Mouse (Mus musculus): Measurements from ENCODE around the gene Igf2r. TPM values are rescaled to one million over a fixed set of nuclear protein-coding genes. Genes with fewer than 3 reads are reported as not detected.

The Igf2r gene
- polyA plus RNA-seq, 1 experiment from 2014 or later: 38.6 TPM

DNA sequence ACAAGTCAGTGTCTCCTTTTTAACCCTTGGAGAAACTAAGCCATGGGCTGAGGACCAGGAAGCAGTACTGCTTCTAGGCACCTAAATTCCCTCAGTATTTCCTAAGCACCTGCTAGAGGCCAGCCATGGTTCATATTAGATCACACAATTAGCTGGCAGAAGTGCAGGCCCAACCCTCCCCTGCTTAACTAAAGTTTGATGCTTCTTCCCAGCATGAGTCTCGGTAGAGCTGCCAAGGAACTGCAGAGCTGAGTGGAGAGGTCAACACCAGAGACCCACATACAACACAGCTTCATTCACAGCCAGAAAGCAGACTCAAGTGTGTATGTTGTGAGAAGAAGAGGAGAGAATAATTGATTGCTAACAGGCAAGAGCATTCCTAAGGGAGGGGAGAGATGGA lies 40.9 kb downstream of the Igf2r start:
- no peak overlapping the region for H3K4me3 ChIP-seq (replicated peaks; ENCODE audit: low read length)
- 37% methylated on average over 1 of the region's 1 CpGs for WGBS
- no peak overlapping the region for H3K4me2 ChIP-seq (ENCODE audit: low read depth, low read length)
- H3K27me3 ChIP-seq (ENCODE audit: control insufficient read depth, insufficient read depth, low read length): no peaks in the 10 kb centered on the region
- H3K9me3 ChIP-seq (replicated peaks; ENCODE audit: control insufficient read depth, low read length): no peaks in the 10 kb centered on the region
- no peak for ATAC-seq (ENCODE audit: insufficient read depth, low FRiP score)
- H3K4me1 ChIP-seq (ENCODE audit: control insufficient read depth, insufficient read depth, low read length): peaks cover 39% of the 10 kb centered on the region
- no peak overlapping the region for H3K9ac ChIP-seq (ENCODE audit: low read length)
- H3K27ac ChIP-seq (ENCODE audit: low read length): no peak overlapping the region
- H3K36me3 ChIP-seq (ENCODE audit: control insufficient read depth, insufficient read depth, low read length): no peaks in the 10 kb centered on the region

DNA sequence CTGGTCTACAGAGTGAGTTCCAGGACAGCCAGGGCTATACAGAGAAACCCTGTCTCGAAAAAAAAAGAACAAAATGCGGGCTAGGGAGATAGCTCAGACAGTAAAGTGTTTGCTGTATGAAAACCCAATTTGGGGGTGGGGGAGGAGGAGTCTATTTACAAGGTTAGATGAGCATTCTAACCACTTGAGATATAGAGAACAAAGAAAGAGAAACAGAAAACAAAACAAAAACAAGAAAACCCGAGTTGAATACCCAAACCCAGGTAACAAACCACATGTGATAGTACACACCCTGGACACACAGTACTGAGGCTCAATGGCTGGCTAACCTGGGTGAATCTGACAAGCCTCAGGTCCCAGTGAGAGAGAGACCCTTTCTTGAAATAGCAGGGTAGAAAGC lies 41.7 kb downstream of the Igf2r start:
- 79% methylated on average over 3 of the region's 3 CpGs for WGBS
- ATAC-seq (ENCODE audit: insufficient read depth, low FRiP score): no peak

DNA sequence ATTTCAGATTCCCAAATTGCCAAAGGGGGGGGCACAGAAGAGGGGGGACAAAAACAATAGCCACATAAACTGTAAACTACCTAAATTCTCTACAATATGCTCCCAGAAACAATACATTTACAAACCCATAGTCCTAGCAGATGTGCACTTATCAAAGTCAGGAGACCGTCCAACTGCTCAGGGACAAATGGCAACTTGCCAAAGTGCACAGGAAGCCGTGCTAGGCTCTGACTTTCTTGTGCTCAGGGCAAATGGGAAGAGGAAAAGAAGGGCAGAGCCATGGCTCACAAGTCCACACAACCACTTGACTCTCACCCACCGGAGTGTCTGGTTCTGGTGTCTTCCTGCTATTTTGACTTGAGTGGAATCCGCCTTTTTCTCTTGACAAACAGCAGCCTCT lies 43.6 kb downstream of the Igf2r start:
- Histone ChIP-seq H3K27me3 (ENCODE audit: control insufficient read depth, insufficient read depth, low read length) (no peaks in the 10 kb centered on the region), H3K9me3 (replicated peaks; ENCODE audit: control insufficient read depth, low read length) (no peaks in the 10 kb centered on the region), H3K27ac (ENCODE audit: low read length) (peak overlapping the region; percentile 92), H3K4me1 (ENCODE audit: control insufficient read depth, insufficient read depth, low read length) (peaks cover 47% of the 10 kb centered on the region), H3K4me3 (replicated peaks; ENCODE audit: low read length) (no peak overlapping the region), H3K4me2 (ENCODE audit: low read depth, low read length) (no peak overlapping the region), H3K36me3 (ENCODE audit: control insufficient read depth, insufficient read depth, low read length) (no peaks in the 10 kb centered on the region), H3K9ac (ENCODE audit: low read length) (no peak overlapping the region)
- 20% methylated on average over 4 of the region's 4 CpGs for WGBS
- no peak for ATAC-seq (ENCODE audit: insufficient read depth, low FRiP score)

More for the DNA sequence above, 41.7 kb downstream of the Igf2r start:
- Histone ChIP-seq H3K4me3 (replicated peaks; ENCODE audit: low read length) (no peak overlapping the region), H3K36me3 (ENCODE audit: control insufficient read depth, insufficient read depth, low read length) (no peaks in the 10 kb centered on the region), H3K4me1 (ENCODE audit: control insufficient read depth, insufficient read depth, low read length) (peaks cover 40% of the 10 kb centered on the region), H3K9ac (ENCODE audit: low read length) (no peak overlapping the region), H3K27me3 (ENCODE audit: control insufficient read depth, insufficient read depth, low read length) (no peaks in the 10 kb centered on the region), H3K9me3 (replicated peaks; ENCODE audit: control insufficient read depth, low read length) (no peaks in the 10 kb centered on the region), H3K27ac (ENCODE audit: low read length) (no peak overlapping the region), H3K4me2 (ENCODE audit: low read depth, low read length) (no peak overlapping the region)

DNA sequence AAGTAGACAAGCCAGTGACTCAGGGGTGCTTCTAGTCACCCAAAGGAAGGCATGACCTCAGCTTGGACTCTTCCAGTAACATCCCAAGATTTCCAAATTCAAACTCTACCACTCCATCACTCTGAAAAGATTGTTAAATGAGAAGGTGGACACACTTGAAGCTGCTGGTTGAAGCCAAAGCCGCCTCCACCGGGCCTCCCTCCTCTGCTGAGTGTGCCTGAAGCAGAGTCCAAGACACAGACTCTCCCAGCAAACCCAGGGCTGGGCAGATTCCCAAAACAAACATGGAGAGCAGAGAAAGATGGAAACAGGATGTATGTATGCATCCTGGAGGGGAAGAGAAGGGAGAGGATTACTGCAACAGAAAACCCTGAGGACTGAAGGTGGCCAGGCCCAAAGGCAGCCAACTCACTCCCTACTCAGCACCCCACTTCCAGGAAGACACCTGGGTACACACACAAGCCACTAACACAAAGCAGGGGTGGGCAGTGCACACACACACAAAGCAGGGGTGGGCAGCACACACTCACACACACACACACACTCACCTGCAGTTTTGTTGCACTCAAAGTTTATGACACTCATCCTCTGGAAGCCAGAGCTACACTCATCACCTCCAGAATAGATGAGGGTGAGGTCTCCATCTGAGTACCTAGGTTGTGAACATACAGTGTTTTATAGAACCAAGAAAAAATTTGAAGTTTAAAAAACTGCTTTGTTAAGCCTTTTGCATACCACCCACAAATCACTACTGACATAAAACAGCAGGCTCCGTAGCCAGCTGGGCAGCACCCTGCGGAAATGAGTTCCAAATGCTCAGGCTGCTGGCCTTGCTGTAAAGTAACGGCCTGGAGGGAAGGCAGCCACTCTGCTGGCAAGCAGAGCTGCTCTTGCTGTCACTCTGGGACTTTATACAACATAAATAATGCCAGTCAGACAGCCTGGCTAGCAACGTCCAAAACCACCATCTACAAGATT lies 44.4 kb downstream of the Igf2r start:
- no peak overlapping the region for H3K4me3 ChIP-seq (replicated peaks; ENCODE audit: low read length)
- WGBS: 27% methylated on average over 6 of the region's 6 CpGs
- H3K27ac ChIP-seq (ENCODE audit: low read length): peak overlapping the region; percentile 92
- ATAC-seq (ENCODE audit: insufficient read depth, low FRiP score): peak; percentile 66
- H3K27me3 ChIP-seq (ENCODE audit: control insufficient read depth, insufficient read depth, low read length): no peaks in the 10 kb centered on the region
- 0 out of 2 replicates have a peak overlapping the region, but pooled peaks have one; percentile 2 for H3K9ac ChIP-seq (ENCODE audit: low read length)
- peak overlapping the region; percentile 15; the same call in 1 of the 2 replicates for H3K4me2 ChIP-seq (ENCODE audit: low read depth, low read length)
- no peaks in the 10 kb centered on the region for H3K36me3 ChIP-seq (ENCODE audit: control insufficient read depth, insufficient read depth, low read length)
- H3K9me3 ChIP-seq (replicated peaks; ENCODE audit: control insufficient read depth, low read length): no peaks in the 10 kb centered on the region
- H3K4me1 ChIP-seq (ENCODE audit: control insufficient read depth, insufficient read depth, low read length): peaks cover 47% of the 10 kb centered on the region

DNA sequence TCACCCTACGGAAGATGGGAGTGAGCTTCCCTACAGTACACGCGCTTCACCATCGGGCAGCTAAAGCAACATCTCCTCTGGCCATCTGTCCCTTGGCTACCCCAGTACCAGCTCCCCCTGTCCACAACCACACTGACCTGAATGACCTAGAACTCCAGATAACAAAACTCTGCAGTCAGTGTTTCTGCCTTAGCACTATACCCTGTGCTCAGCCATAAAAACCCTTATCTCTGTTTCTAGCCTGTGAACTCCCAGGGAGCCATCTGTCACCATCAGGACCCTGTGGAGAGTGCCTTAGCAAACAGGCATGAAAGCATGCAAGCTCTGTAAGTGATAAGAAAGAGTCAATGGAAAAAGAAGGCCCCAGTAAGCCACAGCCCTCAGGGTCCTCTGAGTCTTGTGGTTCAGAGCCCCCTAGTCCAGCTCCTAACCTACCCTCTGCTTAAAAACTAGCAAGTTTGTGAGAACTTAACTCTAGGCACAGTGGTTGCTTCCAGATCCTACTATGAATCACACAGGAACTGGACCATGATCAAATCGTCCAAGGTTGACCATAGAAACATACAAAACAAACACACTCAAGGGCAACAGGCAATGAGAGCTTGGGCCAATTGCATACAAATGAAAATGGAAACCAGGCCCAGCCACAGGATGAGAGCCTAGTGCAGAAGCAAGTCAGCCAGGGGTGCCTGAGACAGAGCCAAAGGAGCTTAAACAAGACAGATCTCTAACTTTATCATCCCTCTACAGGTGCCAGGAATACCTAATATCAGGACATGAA lies 45.3 kb downstream of the Igf2r start:
- Histone ChIP-seq H3K27ac (ENCODE audit: low read length) (peak overlapping the region; percentile 92), H3K9me3 (replicated peaks; ENCODE audit: control insufficient read depth, low read length) (no peaks in the 10 kb centered on the region), H3K4me2 (ENCODE audit: low read depth, low read length) (peak overlapping the region; percentile 15; the same call in 1 of the 2 replicates), H3K27me3 (ENCODE audit: control insufficient read depth, insufficient read depth, low read length) (no peaks in the 10 kb centered on the region), H3K36me3 (ENCODE audit: control insufficient read depth, insufficient read depth, low read length) (no peaks in the 10 kb centered on the region), H3K9ac (ENCODE audit: low read length) (0 out of 2 replicates have a peak overlapping the region, but pooled peaks have one; percentile 2), H3K4me1 (ENCODE audit: control insufficient read depth, insufficient read depth, low read length) (peaks cover 47% of the 10 kb centered on the region), H3K4me3 (replicated peaks; ENCODE audit: low read length) (no peak overlapping the region)
- peak; percentile 39 for ATAC-seq (ENCODE audit: insufficient read depth, low FRiP score)
- WGBS: 61% methylated on average over 5 of the region's 5 CpGs

DNA sequence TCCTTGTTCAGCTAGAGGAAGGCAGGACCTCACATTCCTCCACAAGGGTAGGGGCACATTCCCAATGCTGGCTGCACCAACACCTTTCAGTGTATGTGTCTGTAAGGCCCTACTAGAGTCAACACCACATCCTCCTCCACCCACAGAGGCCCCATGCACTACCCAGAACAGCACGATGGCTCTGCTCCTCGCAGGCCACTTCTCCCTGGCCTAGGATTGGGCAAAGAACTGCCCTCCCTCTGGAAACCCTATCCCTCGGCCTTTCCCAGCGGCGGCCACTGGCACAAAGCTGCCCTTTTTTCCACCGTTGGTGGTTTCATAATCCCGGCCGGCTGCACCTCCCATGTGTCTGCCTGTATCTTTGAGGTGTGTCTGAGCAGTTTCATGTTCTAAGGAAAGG lies 46.8 kb downstream of the Igf2r start:
- no peaks in the 10 kb centered on the region for H3K9me3 ChIP-seq (replicated peaks; ENCODE audit: control insufficient read depth, low read length)
- H3K4me2 ChIP-seq (ENCODE audit: low read depth, low read length): no peak overlapping the region
- no peak overlapping the region for H3K9ac ChIP-seq (ENCODE audit: low read length)
- no peak overlapping the region for H3K4me3 ChIP-seq (replicated peaks; ENCODE audit: low read length)
- H3K27me3 ChIP-seq (ENCODE audit: control insufficient read depth, insufficient read depth, low read length): no peaks in the 10 kb centered on the region
- 44% methylated on average over 8 of the region's 8 CpGs for WGBS
- H3K4me1 ChIP-seq (ENCODE audit: control insufficient read depth, insufficient read depth, low read length): peaks cover 46% of the 10 kb centered on the region
- ATAC-seq (ENCODE audit: insufficient read depth, low FRiP score): peak; percentile 34; the same call in 1 of the 2 replicates
- no peaks in the 10 kb centered on the region for H3K36me3 ChIP-seq (ENCODE audit: control insufficient read depth, insufficient read depth, low read length)
- H3K27ac ChIP-seq (ENCODE audit: low read length): peak overlapping the region; percentile 62

DNA sequence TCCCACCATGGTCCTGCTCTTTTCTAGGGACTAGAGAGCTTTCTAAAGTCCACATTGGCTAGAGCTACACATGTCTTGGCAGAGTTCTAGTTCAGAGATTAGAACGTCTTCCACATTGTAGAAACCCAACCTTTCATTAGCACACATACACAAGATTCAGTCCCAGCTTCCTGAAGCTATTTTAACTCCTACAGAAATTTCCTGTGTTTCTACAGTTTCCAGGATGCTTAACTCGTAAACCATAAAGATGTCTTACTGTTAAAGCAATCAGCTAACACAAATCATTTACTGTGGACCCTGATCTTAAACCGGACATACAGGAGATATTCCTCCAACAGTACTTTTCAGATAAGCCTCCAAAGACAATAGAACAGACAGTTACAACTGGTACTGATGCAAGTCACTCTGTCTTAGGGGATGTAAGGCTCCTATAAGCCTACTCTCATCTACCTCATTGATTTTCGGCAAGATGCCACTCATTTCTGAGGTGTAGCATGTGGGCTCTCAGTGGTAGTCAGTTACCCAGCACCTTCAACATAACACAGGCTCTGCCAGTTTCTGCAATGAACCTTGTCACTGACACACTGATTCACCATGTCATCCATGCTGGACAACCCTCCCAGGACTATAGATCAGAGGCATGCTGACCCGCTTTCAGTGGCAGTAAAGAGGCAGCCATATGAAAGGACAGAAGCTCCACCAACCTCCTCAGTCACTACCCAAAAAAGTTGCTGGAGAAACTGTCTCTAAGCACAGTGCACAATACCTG lies 48.2 kb downstream of the Igf2r start:
- Histone ChIP-seq H3K9me3 (replicated peaks; ENCODE audit: control insufficient read depth, low read length) (no peaks in the 10 kb centered on the region), H3K4me1 (ENCODE audit: control insufficient read depth, insufficient read depth, low read length) (peaks cover 42% of the 10 kb centered on the region), H3K4me3 (replicated peaks; ENCODE audit: low read length) (no peak overlapping the region), H3K4me2 (ENCODE audit: low read depth, low read length) (no peak overlapping the region), H3K27ac (ENCODE audit: low read length) (peak overlapping the region; percentile 48), H3K27me3 (ENCODE audit: control insufficient read depth, insufficient read depth, low read length) (no peaks in the 10 kb centered on the region), H3K36me3 (ENCODE audit: control insufficient read depth, insufficient read depth, low read length) (no peaks in the 10 kb centered on the region), H3K9ac (ENCODE audit: low read length) (no peak overlapping the region)
- ATAC-seq (ENCODE audit: insufficient read depth, low FRiP score): no peak
- 74% methylated on average over 5 of the region's 5 CpGs for WGBS

DNA sequence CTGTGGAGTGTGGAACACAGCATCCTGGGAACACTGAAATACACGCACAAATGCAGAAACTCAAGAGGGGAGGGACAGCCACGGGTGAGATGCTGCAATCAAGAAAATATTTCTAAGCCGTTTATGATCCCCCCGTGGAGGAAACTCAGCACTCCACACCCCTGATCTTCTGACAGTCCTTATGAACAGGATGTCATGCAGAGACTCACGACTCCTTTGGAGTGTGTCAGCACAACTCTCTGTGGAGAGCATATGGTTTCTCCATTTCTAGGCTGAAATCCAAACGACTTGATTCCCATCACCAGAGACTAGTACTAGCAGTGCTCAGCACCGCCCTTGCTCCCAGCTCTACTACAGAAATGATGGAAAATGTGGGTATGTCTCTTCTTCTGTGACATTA lies 51.2 kb downstream of the Igf2r start:
- H3K36me3 ChIP-seq (ENCODE audit: control insufficient read depth, insufficient read depth, low read length): no peaks in the 10 kb centered on the region
- H3K4me3 ChIP-seq (replicated peaks; ENCODE audit: low read length): no peak overlapping the region
- H3K4me1 ChIP-seq (ENCODE audit: control insufficient read depth, insufficient read depth, low read length): peaks cover 17% of the 10 kb centered on the region
- H3K9me3 ChIP-seq (replicated peaks; ENCODE audit: control insufficient read depth, low read length): no peaks in the 10 kb centered on the region
- peak; percentile 22; the same call in 1 of the 2 replicates for ATAC-seq (ENCODE audit: insufficient read depth, low FRiP score)
- no peak overlapping the region for H3K4me2 ChIP-seq (ENCODE audit: low read depth, low read length)
- 51% methylated on average over 7 of the region's 7 CpGs for WGBS
- peak overlapping the region; percentile 69 for H3K27ac ChIP-seq (ENCODE audit: low read length)
- H3K27me3 ChIP-seq (ENCODE audit: control insufficient read depth, insufficient read depth, low read length): no peaks in the 10 kb centered on the region
- H3K9ac ChIP-seq (ENCODE audit: low read length): no peak overlapping the region
